Mouse (Mus musculus): ENCODE data around the gene Rex1bd. TPM values are rescaled to one million over a fixed set of nuclear protein-coding genes. Genes with fewer than 3 reads are reported as not detected.

Rex1bd gene
- total RNA-seq, 1 experiment from 2014 or later: 32.8 TPM

Other genes starting within 250 kb of the Rex1bd start
- 21.1 and 38.2 TPM in 2 replicates for gene Homer3, start 223.9 kb downstream of the Rex1bd start, total RNA-seq (2017)
- gene Ddx49, start 204.3 kb downstream of the Rex1bd start, total RNA-seq (2017): 96.3 and 103 TPM in 2 replicates
- gene Cope, start 204.2 kb downstream of the Rex1bd start, total RNA-seq (2017): 63.0 and 75.0 TPM in 2 replicates
- 1.2 TPM in 1 of 2 replicates, not detected in the other for gene Cers1, start 191.0 kb downstream of the Rex1bd start, total RNA-seq (2017)
- gene Gdf1, start 176.9 kb downstream of the Rex1bd start, total RNA-seq (2017): not detected in 2 replicates
- gene Upf1, start 153.5 kb downstream of the Rex1bd start, total RNA-seq (2017): 27.1 and 34.1 TPM in 2 replicates
- gene Comp, start 133.2 kb downstream of the Rex1bd start, total RNA-seq (2017): 0.44 and 4.1 TPM in 2 replicates
- 5.9 and 7.1 TPM in 2 replicates for gene Crtc1, start 67.2 kb downstream of the Rex1bd start, total RNA-seq (2017)
- 7.8 and 7.9 TPM in 2 replicates for gene Klhl26, start 29.8 kb downstream of the Rex1bd start, total RNA-seq (2017)
- 0.20 TPM in 1 of 2 replicates, not detected in the other for gene Tmem59l, start 19.4 kb downstream of the Rex1bd start, total RNA-seq (2017)
- not detected in 2 replicates for gene Crlf1, start 13.6 kb downstream of the Rex1bd start, total RNA-seq (2017)
- gene Uba52, start 4.0 kb upstream of the Rex1bd start, total RNA-seq (2017): 2,498 and 4,881 TPM in 2 replicates
- 112 and 114 TPM in 2 replicates for gene Fkbp8, start 21.0 kb upstream of the Rex1bd start, total RNA-seq (2017)
- gene Kxd1, start 21.2 kb upstream of the Rex1bd start, total RNA-seq (2017): 66.1 and 70.0 TPM in 2 replicates
- 9.2 and 14.3 TPM in 2 replicates for gene Ell, start 32.7 kb upstream of the Rex1bd start, total RNA-seq (2017)
- 20.4 and 26.0 TPM in 2 replicates for gene Isyna1, start 87.6 kb upstream of the Rex1bd start, total RNA-seq (2017)
- 24.8 and 88.6 TPM in 2 replicates for gene Ssbp4, start 102.1 kb upstream of the Rex1bd start, total RNA-seq (2017)
- gene Lrrc25, start 109.4 kb upstream of the Rex1bd start, total RNA-seq (2017): 1.7 and 2.3 TPM in 2 replicates
- 1.7 TPM in 1 of 2 replicates, not detected in the other for gene Gdf15, start 125.7 kb upstream of the Rex1bd start, total RNA-seq (2017)
- 5.5 and 8.2 TPM in 2 replicates for gene Pgpep1, start 153.6 kb upstream of the Rex1bd start, total RNA-seq (2017)
- gene Lsm4, start 166.5 kb upstream of the Rex1bd start, total RNA-seq (2017): 156 and 163 TPM in 2 replicates
- 83.4 and 89.4 TPM in 2 replicates for gene Jund, start 192.2 kb upstream of the Rex1bd start, total RNA-seq (2017)
- gene Iqcn, start 196.7 kb upstream of the Rex1bd start, total RNA-seq (2017): 0.25 and 0.44 TPM in 2 replicates
- not detected in 2 replicates for gene Gm3336, start 211.8 kb upstream of the Rex1bd start, total RNA-seq (2017)
- gene Pde4c, start 217.0 kb upstream of the Rex1bd start, total RNA-seq (2017): 0.56 and 1.0 TPM in 2 replicates
- gene Rab3a, start 247.9 kb upstream of the Rex1bd start, total RNA-seq (2017): 2.6 and 3.6 TPM in 2 replicates

All from hematopoietic stem cell, adult 5-6 weeks (primary cell).